Mouse (Mus musculus) hindbrain, embryonic 11.5 days (tissue): ENCODE data around the gene Elovl7. TPM values are rescaled to one million over a fixed set of nuclear protein-coding genes. Genes with fewer than 3 reads are reported as not detected.

ENCODE experiments used
- ATAC-seq: fragments of 200-750 bp; cut with Nextera tagmentation; 2 replicates; pipeline ENCODE4 v1.8.0; 2017; ENCODE audit warnings: mild to moderate bottlenecking, moderate TSS enrichment, moderate library complexity; ENCODE audit not compliant: low FRiP score
- DNase-seq: peaks from one replicate; pipeline ENCODE4 v3.0.0-alpha.2; 2015; ENCODE audit warnings: low spot score
- H3K27ac ChIP-seq: fragments of 300-500 bp; sonication (generic); 2 replicates; pipeline ENCODE4 v1.5.1; 2014; ENCODE audit warnings: mild to moderate bottlenecking, low read depth, low read length
- H3K27me3 ChIP-seq: fragments of 300-500 bp; sonication (generic); 2 replicates; pipeline ENCODE4 v1.6.1; 2014; ENCODE audit warnings: mild to moderate bottlenecking, low read length, moderate library complexity, mixed read lengths; ENCODE audit not compliant: control insufficient read depth, insufficient read depth
- H3K36me3 ChIP-seq: fragments of 300-500 bp; sonication (generic); 2 replicates; pipeline ENCODE4 v1.6.1; 2014; ENCODE audit warnings: mild to moderate bottlenecking, low read length, moderate library complexity, mixed read lengths; ENCODE audit not compliant: control insufficient read depth, insufficient read depth
- H3K4me1 ChIP-seq: fragments of 300-500 bp; sonication (generic); replicated peaks from 2 replicates; pipeline ENCODE4 v1.6.1; 2014; ENCODE audit warnings: low read length, mixed read lengths; ENCODE audit not compliant: control insufficient read depth, insufficient read depth
- H3K4me2 ChIP-seq: fragments of 300-500 bp; sonication (generic); replicated peaks from 2 replicates; pipeline ENCODE4 v1.6.1; 2014; ENCODE audit warnings: mild to moderate bottlenecking, low read depth, low read length
- H3K4me3 ChIP-seq: fragments of 300-500 bp; sonication (generic); 2 replicates; pipeline ENCODE4 v1.5.1; 2014; ENCODE audit warnings: low read depth, low read length
- H3K9ac ChIP-seq: fragments of 300-500 bp; sonication (generic); 2 replicates; pipeline ENCODE4 v1.6.1; 2014; ENCODE audit warnings: low read depth, low read length
- H3K9me3 ChIP-seq: fragments of 300-500 bp; sonication (generic); 2 replicates; pipeline ENCODE4 v1.6.1; 2016; ENCODE audit warnings: low read length; ENCODE audit not compliant: control insufficient read depth
- WGBS: fragments of 180-500 bp; shearing (Covaris S2); extraction: QIAGEN DNeasy Blood & Tissue Kit; methylation state at CpG from one replicate; pipeline ENCODE4 v1.1.7; 2014; 5-methylcytosine and 5-hydroxymethylcytosine counted together
- polyA plus RNA-seq: library from polyadenylated mRNA; unstranded; fragments of >200 nt; fragmentation: Nextera tagmentation; extraction: Ambion mirVana; gene quantifications from 2 replicates; pipeline ENCODE4 v1.2.1, GENCODE M21; 2014

Elovl7 gene
- polyA plus RNA-seq = 1.0 and 1.3 TPM in 2 replicates

DNA sequence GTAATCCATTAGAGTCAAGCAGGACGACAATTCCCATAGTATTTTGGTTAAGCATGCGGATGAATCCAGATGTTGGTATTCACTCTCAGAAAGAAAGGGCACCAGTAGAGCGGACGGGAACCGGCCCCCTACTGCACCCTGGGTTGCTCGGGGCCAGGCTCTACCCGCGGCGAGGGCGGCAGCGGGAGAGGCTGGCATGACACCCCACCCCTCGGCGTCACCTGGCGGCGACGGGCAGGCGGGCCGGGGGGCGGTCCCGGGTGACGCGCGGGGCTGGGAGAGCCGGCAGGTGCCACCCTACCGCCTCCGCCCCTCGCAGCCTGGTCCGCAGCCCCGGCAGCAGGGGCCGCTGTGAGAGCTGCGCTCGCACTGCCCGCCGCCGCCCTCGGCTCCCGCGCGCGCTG is at the start of gene Elovl7:
TSS of gene Elovl7 (plus strand) at position 324 of the 404 bp plus-strand sequence.
- ATAC-seq (peak; percentile 90), DNase-seq (peak; percentile 77)
- H3K27me3 ChIP-seq = peaks cover 11% of the 10 kb centered on the region
- no peaks in the 10 kb centered on the region for H3K9me3 ChIP-seq
- H3K4me3 ChIP-seq = peak within 1 kb of the TSS; percentile 63
- H3K9ac ChIP-seq = peak within 1 kb of the TSS; percentile 62
- H3K4me1 ChIP-seq = no peaks in the 10 kb centered on the region
- WGBS = 0% methylated on average over 30 of the region's 40 CpGs
- no peak within 1 kb of the TSS for H3K27ac ChIP-seq
- peak within 1 kb of the TSS; percentile 94 for H3K4me2 ChIP-seq
- no peaks in the 10 kb centered on the region for H3K36me3 ChIP-seq

DNA sequence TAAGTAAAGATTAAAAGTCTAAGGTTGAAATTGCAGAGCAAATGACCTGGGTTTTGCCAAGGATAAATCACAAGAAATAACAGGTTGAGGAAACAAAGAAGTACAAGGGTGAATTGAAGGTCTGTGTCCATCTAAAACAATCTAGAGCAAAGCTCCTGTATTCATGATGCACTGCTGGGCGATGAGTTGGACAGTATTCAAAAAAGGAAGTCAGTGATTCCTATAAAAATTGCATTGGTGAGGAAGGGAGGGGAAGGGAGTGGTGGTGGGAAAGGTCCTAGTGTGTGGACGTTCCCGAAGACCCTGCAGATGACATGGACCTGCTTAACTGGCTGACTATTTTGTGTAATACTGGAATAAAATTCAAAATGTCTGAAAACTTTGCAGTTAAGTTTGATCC is 49.6 kb upstream of the Elovl7 start:
- DNase-seq (no peak), ATAC-seq (no peak)
- H3K27me3 ChIP-seq = no peaks in the 10 kb centered on the region
- no peaks in the 10 kb centered on the region for H3K36me3 ChIP-seq
- peaks cover 2% of the 10 kb centered on the region; the same call in 1 of the 2 replicates for H3K4me1 ChIP-seq
- H3K27ac ChIP-seq = no peak overlapping the region
- H3K9me3 ChIP-seq = no peaks in the 10 kb centered on the region
- no peak overlapping the region for H3K4me2 ChIP-seq
- H3K9ac ChIP-seq = no peak overlapping the region
- no peak overlapping the region for H3K4me3 ChIP-seq
- WGBS = 87% methylated on average over 3 of the region's 3 CpGs

DNA sequence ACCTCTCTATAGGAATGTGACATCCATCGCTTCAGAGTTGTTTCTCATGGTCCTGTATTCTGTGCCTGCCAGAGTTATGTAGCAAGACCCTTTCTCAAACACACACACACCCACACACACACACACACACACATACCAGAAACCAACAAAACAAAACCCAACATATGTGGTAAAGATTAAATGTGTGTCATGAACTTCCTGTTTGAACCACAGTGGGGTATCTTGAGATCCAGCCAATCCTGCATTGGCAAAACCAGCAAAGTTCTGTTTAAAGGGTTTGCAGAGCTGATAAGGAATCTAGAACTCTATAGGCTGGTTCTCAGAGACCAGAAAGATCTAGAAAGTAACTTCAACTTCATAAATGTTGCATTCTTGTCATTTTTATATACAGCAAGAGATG is 44.2 kb upstream of the Elovl7 start:
- whole genome bisulfite sequencing = 94% methylated on average over 1 of the region's 1 CpGs

DNA sequence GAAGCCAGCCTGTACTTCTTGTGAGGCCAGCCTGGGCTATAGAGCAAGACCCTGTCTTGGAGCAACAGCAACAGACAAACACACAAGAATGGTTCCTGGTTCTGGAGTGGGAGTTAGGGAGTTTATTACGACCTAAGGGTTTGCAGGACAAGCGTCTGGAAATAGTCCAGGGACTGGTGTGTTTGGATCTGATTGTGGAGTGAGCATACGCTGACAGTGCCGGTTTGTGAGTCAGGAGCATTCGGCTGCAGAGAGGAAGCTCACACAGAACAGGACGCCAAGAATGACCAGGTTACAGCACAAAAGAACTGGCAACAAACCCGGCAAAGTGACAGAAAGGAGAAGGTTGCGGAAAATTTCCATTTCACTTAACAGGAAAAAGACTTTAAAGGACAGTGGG is 43.7 kb upstream of the Elovl7 start:
- H3K4me3 ChIP-seq = no peak overlapping the region
- WGBS = 90% methylated on average over 8 of the region's 8 CpGs
- no peaks in the 10 kb centered on the region for H3K9me3 ChIP-seq
- H3K36me3 ChIP-seq = no peaks in the 10 kb centered on the region
- no peak overlapping the region for H3K4me2 ChIP-seq
- ATAC-seq (no peak), DNase-seq (no peak)
- H3K4me1 ChIP-seq = no peaks in the 10 kb centered on the region
- H3K27ac ChIP-seq = no peak overlapping the region
- no peak overlapping the region for H3K9ac ChIP-seq
- no peaks in the 10 kb centered on the region for H3K27me3 ChIP-seq

More for the DNA sequence above, 44.2 kb upstream of the Elovl7 start:
- H3K27me3 ChIP-seq = no peaks in the 10 kb centered on the region
- no peaks in the 10 kb centered on the region for H3K36me3 ChIP-seq
- DNase-seq = no peak
- no peak overlapping the region for H3K9ac ChIP-seq
- H3K27ac ChIP-seq = no peak overlapping the region
- H3K9me3 ChIP-seq = no peaks in the 10 kb centered on the region
- no peak overlapping the region for H3K4me3 ChIP-seq
- H3K4me1 ChIP-seq = no peaks in the 10 kb centered on the region
- H3K4me2 ChIP-seq = no peak overlapping the region
- no peak for ATAC-seq

DNA sequence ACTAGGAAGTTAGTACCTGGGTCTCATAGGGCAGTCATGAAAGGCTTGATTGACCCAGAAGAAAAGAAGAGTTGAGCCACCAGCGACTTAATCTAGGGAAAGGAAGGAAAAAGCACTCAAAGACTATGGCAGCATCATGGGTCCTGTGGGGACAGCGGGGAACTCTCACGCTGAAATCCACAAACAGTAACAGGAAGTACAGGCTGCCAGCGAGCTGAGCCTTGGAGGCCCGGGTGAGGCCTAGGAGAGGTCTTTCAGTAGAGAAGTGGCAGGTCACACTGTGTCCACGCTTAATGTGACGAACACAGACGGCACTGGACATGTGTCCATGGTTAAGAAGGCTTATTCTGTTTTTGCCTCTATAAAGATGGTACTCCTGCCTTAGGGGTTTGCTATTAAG is 34.6 kb upstream of the Elovl7 start:
- no peak overlapping the region for H3K4me3 ChIP-seq
- peaks cover under 1% of the 10 kb centered on the region; the same call in 1 of the 2 replicates for H3K36me3 ChIP-seq
- ATAC-seq (no peak), DNase-seq (no peak)
- no peaks in the 10 kb centered on the region for H3K4me1 ChIP-seq
- no peaks in the 10 kb centered on the region for H3K9me3 ChIP-seq
- WGBS = 88% methylated on average over 8 of the region's 8 CpGs
- H3K9ac ChIP-seq = no peak overlapping the region
- H3K27ac ChIP-seq = no peak overlapping the region
- H3K27me3 ChIP-seq = no peaks in the 10 kb centered on the region
- H3K4me2 ChIP-seq = no peak overlapping the region

DNA sequence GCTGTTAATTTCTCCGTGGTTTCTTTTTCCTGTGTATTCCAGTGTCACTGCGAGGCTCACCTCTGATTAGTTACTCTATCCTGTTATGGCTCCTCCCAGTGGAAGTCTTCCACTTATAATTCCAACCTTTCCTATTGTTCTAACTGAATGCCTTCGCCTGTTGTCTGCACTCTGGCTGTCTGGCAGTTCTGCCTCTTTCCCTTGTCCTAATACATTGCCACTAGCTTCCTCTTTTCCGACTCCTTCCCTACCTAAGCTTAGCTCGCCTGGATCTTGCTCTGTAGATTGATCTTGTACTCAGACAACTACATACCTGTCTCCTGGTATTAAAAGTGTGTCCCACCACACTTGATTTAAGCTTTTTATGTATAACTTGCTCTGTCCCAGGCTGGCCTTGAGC is 33.4 kb upstream of the Elovl7 start:
- no peaks in the 10 kb centered on the region for H3K4me1 ChIP-seq
- no peak overlapping the region for H3K4me3 ChIP-seq
- no peaks in the 10 kb centered on the region for H3K27me3 ChIP-seq
- no peak overlapping the region for H3K4me2 ChIP-seq
- ATAC-seq (no peak), DNase-seq (no peak)
- no peak overlapping the region for H3K27ac ChIP-seq
- H3K9me3 ChIP-seq = no peaks in the 10 kb centered on the region
- 86% methylated on average over 5 of the region's 5 CpGs for WGBS
- H3K36me3 ChIP-seq = peaks cover 4% of the 10 kb centered on the region; the same call in 1 of the 2 replicates
- no peak overlapping the region for H3K9ac ChIP-seq

DNA sequence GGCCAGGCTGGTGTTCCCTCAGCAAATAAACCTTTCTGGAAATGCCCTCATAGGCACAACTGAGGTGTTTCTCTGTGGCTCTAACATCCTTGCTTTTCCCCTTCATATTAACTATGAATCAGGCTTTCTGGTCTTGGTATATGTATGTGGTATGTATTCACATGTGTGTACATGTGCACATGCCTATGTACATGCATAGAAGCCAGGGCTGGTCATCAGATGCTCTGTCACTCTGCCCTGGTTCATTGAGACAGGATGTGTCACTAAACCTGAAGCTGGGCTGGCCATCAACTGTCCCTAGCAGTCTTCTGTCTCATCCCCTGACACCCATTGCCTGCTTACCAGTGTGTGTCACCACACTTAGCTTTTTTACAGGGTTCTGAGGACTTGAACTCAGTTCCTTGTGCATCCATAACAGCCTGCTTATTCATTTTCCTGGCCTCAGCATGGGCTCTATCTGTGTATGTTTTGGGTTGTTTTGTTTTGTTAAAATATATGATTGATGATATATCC is 29.4 kb upstream of the Elovl7 start:
- DNase-seq (no peak), ATAC-seq (no peak)
- Histone ChIP-seq H3K9ac (no peak overlapping the region), H3K4me2 (no peak overlapping the region), H3K36me3 (peaks cover 4% of the 10 kb centered on the region; the same call in 1 of the 2 replicates), H3K4me1 (no peaks in the 10 kb centered on the region), H3K4me3 (no peak overlapping the region), H3K9me3 (no peaks in the 10 kb centered on the region), H3K27me3 (no peaks in the 10 kb centered on the region), H3K27ac (no peak overlapping the region)

DNA sequence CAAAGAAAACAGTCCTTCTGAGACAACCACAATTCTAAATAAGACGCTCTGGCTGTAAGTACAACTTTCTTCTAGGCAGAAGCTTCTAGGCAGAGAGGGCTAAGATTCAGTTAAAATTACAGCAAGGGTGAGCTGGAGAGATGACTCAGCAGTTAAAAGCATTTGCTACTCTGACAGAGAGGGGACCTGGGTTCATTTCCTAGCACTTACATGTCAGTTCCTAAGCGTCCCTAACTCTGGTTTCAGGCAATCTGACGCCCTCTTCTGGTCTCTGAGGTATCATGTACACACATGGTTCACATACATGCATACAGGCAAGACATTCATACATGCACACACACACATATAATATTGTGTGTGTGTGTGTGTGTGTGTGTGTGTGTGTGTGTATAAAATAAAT is 28.7 kb upstream of the Elovl7 start:
- Histone ChIP-seq H3K27ac (no peak overlapping the region), H3K9ac (no peak overlapping the region), H3K4me3 (no peak overlapping the region), H3K9me3 (no peaks in the 10 kb centered on the region), H3K4me1 (no peaks in the 10 kb centered on the region), H3K4me2 (no peak overlapping the region), H3K27me3 (no peaks in the 10 kb centered on the region), H3K36me3 (peaks cover 4% of the 10 kb centered on the region; the same call in 1 of the 2 replicates)
- 94% methylated on average over 3 of the region's 3 CpGs for WGBS
- DNase-seq = no peak
- ATAC-seq = no peak

DNA sequence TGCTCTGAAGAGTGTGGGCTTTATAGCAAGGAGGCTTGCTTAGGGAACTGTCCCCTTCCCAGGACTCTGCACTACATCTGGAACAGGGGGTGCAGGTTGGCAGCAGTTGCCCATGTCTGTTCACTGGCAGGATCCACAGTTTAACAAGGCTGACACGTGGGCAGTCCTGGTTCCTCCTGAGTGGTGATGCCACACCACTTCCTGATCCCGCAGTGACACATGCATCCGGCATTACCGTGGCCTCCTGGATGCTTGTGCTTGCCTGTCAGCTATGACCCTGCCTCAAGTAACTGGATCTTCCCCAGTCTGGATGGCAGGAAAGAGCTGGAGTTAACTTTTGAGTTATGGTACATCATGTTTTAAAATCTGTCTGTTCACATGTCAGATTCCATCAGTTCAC is 26.2 kb upstream of the Elovl7 start:
- WGBS = 92% methylated on average over 4 of the region's 4 CpGs
- no peak overlapping the region for H3K9ac ChIP-seq

More for the DNA sequence above, 26.2 kb upstream of the Elovl7 start:
- Histone ChIP-seq H3K27ac (no peak overlapping the region), H3K9me3 (no peaks in the 10 kb centered on the region), H3K4me1 (no peaks in the 10 kb centered on the region), H3K27me3 (no peaks in the 10 kb centered on the region), H3K36me3 (peaks cover 4% of the 10 kb centered on the region; the same call in 1 of the 2 replicates), H3K4me2 (no peak overlapping the region), H3K4me3 (no peak overlapping the region)
- DNase-seq (no peak), ATAC-seq (no peak)
